Mouse (Mus musculus) Patski (cell line): ENCODE results near the gene Nt5c. TPM values are rescaled to one million over a fixed set of nuclear protein-coding genes. Genes with fewer than 3 reads are reported as not detected.

ENCODE experiments used
- ATAC-seq: fragments of 100-300 bp; one replicate; pipeline ENCODE4 v1.8.0; 2021
- CTCF ChIA-PET: fragments of 350-600 bp; sonication (Branson Sonifier 250); formaldehyde crosslinking; loops from one replicate; lab custom pipeline; 2022; ENCODE audit warnings: inconsistent platforms; lab: Charles Lee
- POLR2A ChIA-PET: fragments of 350-600 bp; sonication (Branson Sonifier 250); formaldehyde crosslinking; loops from one replicate; lab custom pipeline; 2022; ENCODE audit warnings: antibody characterized with exemption, inconsistent platforms; lab: Charles Lee
- DNase-seq: peaks from one replicate; pipeline ENCODE4 v3.0.0-alpha.2; 2011; ENCODE audit warnings: low read depth, low spot score
- H3K27me3 ChIP-seq: fragments of 371-371 bp; one replicate; pipeline ENCODE4 v1.5.1; 2021
- CTCF ChIP-seq: fragments of 100-300 bp; IDR thresholded peaks from one replicate; pipeline ENCODE4 v1.5.1; 2021
- in situ Hi-C: fragments of 300-500 bp; cut with MboI; formaldehyde crosslinking; loops from 3 replicates; pipeline ENCODE4 v1.11.1; 2018; ENCODE audit warnings: low pct_unique_long_range_greater_than_20kb, mixed read lengths
- polyA plus RNA-seq: library from polyadenylated mRNA; unstranded; gene quantifications from one replicate; pipeline ENCODE4 v1.2.3, GENCODE M21; 2021

Nt5c gene
- polyA plus RNA-seq, 1 experiment from 2014 or later, result 128 TPM

DNA sequence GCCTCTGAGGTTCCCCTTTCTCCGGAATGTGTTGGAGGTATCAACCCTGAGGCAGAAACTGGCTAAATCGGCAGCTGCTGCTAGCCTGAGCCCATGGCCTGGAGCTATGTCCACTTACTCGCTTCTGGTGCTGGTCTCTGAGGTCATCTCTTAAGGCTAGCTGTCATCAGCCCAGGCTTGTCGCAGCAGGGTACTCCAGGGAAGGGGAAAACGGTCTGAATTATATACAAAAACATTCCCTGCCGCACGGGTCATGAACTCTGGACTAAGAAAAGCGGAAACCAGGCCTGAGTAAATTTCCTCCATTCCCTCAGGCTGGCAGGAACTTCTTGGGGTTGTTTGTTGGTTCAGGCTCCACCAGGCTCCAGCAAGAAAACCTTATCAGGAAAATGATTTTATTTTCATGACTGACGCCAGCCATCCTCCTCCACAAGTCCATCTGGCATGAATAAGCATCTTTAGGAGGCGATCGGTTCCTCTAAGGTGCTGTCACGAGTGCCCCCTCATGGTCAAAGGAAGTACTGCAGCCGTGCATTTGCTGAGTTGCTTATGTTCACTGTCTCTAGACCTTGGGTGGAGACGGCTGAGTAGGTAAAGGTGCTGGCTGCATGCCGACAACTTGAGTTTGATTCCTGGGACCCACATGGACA is 17.9 kb downstream of the Nt5c start:
- ChIA-PET CTCF (interaction anchor here (1.1 to 2.3 kb wide), 5 partner anchors 46 to 115 kb away, joined by 3 to 6 read pairs (median 4); no protein-coding TSS in a partner anchor), POLR2A (no interaction called here)
- in situ Hi-C loops, result loop anchor here (5.0 kb wide), 2 partner anchors 41 to 111 kb away; no protein-coding TSS in a partner anchor
- TF ChIP-seq CTCF, result peak; percentile 96
- peak; percentile 63 for DNase-seq
- ATAC-seq, result no peak
- no peaks in the 10 kb centered on the region for H3K27me3 ChIP-seq

DNA sequence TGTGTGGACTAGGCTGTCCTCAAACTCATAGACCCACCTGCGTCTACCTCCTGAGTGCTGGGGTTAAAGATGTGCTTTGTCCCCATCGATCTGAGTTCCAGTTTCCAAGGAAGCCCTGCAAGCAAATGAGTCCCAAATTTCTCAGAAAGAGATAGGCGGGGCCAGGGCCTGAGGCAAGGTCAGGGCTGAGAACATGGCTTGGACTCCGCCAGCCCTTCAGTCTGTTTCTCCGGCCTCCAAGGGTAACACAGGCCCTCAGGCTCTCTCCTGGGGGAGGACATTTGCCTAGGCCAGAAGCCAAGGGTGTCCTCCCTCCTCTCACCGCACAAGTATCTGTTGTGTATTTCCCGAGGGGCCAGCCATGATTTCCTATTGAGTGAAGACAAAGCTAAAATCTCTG is 19.5 kb downstream of the Nt5c start:
- ChIA-PET POLR2A (no interaction called here), CTCF (interaction anchor here (1.0 to 1.6 kb wide), 3 partner anchors 44 to 45 kb away, joined by 4 to 5 read pairs (median 5); no protein-coding TSS in a partner anchor)
- ATAC-seq, result no peak
- H3K27me3 ChIP-seq, result no peaks in the 10 kb centered on the region
- in situ Hi-C loops, result loop anchor here (5.0 kb wide), 2 partner anchors 40 to 110 kb away; no protein-coding TSS in a partner anchor
- no peak for TF ChIP-seq CTCF
- DNase-seq, result no peak

DNA sequence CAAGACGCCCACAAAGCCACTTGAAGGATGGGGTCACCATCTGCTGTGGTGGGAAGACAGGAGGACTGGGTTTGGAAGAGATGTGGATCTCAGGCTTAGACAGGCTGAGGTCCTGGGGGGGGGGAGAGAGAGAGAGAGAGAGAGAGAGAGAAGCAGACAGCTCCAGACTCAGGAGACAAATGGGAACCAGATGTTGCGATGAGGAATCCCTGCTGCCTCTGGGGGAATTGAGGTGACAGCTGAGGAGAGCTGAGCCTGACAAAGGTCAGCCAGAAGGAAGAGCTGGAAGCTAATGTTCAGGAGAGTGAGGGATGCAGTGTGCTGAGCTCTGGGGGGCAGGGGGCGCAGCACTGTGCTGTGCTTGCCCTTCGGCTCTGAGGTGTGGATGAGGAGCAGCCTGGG is 24.4 kb downstream of the Nt5c start:
- ChIA-PET CTCF (no interaction called here), POLR2A (no interaction called here)
- DNase-seq, result no peak
- TF ChIP-seq CTCF, result no peak
- no peak for ATAC-seq
- in situ Hi-C loops, result no loop called here
- H3K27me3 ChIP-seq, result no peaks in the 10 kb centered on the region

DNA sequence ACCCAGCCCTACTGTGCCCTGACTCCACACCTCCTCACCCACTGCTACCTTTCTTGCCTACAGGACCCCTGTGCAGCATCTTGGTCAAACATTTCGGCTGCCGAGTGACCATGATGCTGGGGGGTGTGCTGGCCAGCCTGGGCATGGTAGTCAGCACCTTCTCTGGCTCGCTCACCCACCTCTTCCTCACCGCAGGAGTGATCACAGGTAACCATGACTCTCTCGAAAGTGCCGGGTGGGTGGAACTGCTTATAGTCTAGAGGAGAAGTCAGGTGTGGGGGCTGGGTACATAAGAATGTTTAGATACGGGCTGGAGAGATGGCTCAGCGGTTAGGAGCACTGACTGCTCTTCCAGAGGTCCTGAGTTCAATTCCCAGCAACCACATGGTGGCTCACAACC is 26.8 kb downstream of the Nt5c start:
- POLR2A ChIA-PET, result no interaction called here
- H3K27me3 ChIP-seq, result no peaks in the 10 kb centered on the region

DNA sequence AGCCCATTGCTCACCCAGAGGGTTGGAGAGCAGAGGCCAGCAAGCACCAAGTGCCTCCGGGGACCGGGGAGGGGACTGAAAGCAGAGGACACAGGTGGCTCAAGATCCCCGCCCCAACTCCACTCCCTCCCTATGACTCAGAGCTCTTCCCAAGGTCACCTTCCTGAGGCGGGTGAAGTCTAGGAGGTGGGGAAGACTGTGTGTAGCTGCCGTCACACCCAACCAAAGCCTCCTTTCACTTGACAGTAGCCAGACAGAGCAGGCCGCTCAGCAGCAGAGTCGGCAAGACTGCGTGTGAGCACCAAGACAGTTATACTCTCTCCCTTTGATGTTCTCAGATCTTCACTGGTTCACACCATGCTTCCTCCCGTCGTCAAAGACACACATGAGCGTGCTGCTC is 28.3 kb downstream of the Nt5c start:
- ChIA-PET POLR2A (no interaction called here), CTCF (interaction anchor here (1.1 kb wide), 1 partner anchor 105 kb away, joined by 3 read pairs; no protein-coding TSS in a partner anchor)
- TF ChIP-seq CTCF, result no peak
- in situ Hi-C loops, result no loop called here
- H3K27me3 ChIP-seq, result no peaks in the 10 kb centered on the region
- DNase-seq, result no peak
- no peak for ATAC-seq

More for the DNA sequence above, 26.8 kb downstream of the Nt5c start:
- CTCF ChIA-PET, result no interaction called here
- ATAC-seq, result no peak
- TF ChIP-seq CTCF, result no peak
- no peak for DNase-seq
- in situ Hi-C loops, result no loop called here

DNA sequence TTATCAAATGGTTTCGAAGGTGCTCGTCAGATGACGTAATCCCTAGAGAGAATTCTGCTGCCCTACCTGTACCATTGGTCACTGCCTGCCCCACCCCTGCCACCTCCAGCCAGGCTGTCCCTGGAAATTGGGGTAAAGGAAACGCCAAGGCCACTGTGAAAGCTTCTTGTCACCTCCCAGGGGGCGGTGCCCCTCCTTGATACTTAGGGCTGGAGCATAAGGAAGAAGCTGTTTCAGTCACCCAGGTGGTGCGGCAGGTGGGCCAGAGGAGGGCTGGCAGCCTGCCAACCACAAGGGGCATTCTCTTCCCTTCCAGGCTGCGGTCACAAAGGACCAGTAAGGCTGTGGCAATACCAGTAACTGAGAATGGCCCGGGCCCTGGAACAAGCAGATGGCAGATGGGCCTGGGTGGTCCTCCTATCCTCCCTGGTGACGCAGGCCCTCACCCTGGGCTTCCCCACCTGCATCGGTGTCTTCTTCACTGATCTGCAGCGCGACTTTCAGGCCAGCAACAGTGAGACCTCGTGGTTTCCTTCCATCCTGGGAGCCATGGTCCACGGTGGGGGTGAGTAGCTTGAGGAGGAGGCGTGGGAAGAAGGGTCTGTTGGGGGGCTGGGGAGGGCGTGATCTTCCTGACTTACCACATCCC is 29.3 kb downstream of the Nt5c start, which contains the start of gene Slc16a5:
Slc16a5 (plus strand) TSS at position 232 of the 649 bp plus-strand sequence.
- no peak for ATAC-seq
- no peak for DNase-seq

DNA sequence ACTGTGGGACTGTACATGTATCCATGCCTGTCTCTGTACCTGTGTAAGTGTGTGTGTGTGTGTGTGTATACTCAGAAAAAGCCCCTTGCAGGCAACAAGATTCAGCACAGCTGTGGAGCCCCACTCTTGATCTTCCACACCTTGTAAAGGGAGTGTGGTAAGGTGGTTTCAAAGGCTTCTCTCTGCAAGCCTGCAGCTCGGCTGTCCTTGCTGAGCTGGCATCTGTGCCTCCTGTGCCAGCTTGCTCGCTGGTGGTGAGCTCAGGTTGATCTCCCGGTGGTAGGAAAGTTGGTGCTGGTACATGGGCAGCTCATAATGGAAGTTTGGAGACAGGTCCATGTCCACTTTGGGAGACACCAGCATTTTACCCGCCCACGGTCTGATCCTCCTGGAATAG is 29.8 kb downstream of the Nt5c start:
- DNase-seq (no peak), ATAC-seq (no peak)
- TF ChIP-seq CTCF, result no peak
- ChIA-PET POLR2A (no interaction called here), CTCF (interaction anchor here (1.5 kb wide), 1 partner anchor 35 kb away, joined by 3 read pairs; no protein-coding TSS in a partner anchor)
- in situ Hi-C loops, result no loop called here
- no peaks in the 10 kb centered on the region for H3K27me3 ChIP-seq

More for the DNA sequence above, 29.3 kb downstream of the Nt5c start, which contains the start of gene Slc16a5:
- ChIA-PET CTCF (interaction anchor here (1.1 to 1.5 kb wide), 2 partner anchors 36 to 104 kb away, joined by 3 read pairs; no protein-coding TSS in a partner anchor), POLR2A (no interaction called here)
- in situ Hi-C loops, result no loop called here
- H3K27me3 ChIP-seq, result no peaks in the 10 kb centered on the region
- no peak for TF ChIP-seq CTCF

DNA sequence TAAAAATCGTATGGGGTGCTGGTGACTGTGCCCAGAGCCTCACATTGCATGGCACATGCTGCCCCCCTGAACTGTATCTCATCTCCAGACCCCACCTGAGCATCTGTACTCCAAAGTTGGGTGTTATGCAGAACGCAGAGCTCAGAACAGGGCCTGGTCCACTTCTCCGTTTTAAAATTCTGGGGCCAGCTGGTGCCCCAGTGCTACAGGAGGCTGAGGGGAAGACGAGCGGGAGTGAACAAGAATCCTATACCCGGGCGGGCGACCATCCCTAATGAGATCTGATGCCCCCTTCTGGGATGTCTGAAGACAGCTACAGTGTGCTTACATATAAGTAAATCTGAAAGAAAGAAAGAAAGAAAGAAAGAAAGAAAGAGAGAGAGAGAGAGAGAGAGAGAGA is 30.7 kb downstream of the Nt5c start:
- no peak for TF ChIP-seq CTCF
- H3K27me3 ChIP-seq, result no peaks in the 10 kb centered on the region
- ATAC-seq (no peak), DNase-seq (no peak)
- ChIA-PET CTCF (interaction anchor here (1.0 kb wide), 1 partner anchor 35 kb away, joined by 3 read pairs; no protein-coding TSS in a partner anchor), POLR2A (interaction anchor here (0.8 kb wide), 1 partner anchor 53 kb away, joined by 3 read pairs; the partner anchor contains the start of gene Jpt1)
- in situ Hi-C loops, result no loop called here

DNA sequence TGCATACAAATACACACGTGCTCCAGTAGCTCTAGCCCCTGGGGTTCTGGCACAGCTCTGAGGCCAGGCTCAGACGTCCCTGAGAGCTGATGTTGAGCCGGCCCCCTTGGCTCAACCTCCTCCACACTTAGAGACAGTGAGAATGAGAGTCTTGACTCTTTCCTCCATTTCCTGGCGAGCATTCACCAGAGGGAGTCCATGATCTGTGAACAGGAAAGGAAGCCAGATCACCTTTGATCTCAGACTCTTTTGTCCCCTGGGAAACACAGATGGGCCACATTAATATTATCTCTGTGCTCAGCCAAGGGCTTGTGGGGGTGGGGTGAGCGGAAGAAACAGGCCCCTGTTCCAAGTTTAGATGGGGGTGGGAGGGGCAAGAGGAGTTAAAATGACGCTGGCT is 34.3 kb downstream of the Nt5c start:
- POLR2A ChIA-PET, result no interaction called here
- no peaks in the 10 kb centered on the region for H3K27me3 ChIP-seq
- in situ Hi-C loops, result no loop called here
- no peak for TF ChIP-seq CTCF
- ATAC-seq (no peak), DNase-seq (no peak)
- CTCF ChIA-PET, result interaction anchor here (0.9 kb wide), 1 partner anchor 29 kb away, joined by 3 read pairs; no protein-coding TSS in a partner anchor

DNA sequence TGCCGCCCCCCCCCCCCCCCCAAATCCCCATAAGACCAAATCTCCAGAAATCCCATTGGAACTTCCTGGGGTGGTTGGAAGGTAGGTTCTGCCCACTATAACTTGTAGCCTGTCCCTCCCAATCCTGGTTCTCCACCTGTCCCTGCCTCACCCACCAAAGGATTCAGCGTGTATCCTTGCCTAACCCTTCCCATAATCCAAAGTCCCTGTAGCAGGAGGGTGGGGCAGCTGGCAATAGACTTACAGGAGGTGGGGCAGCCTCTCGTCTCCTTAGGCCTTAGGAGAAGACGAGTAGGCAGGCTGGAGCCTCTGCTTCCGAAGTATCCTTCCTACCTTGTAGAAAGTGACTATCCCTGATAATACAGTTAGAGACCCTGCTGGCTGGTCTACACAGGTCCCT is 35.5 kb downstream of the Nt5c start:
- POLR2A ChIA-PET, result interaction anchor here (1.1 kb wide), 1 partner anchor 17 kb away, joined by 3 read pairs; no protein-coding TSS in a partner anchor
- no peak for TF ChIP-seq CTCF
- CTCF ChIA-PET, result no interaction called here
- H3K27me3 ChIP-seq, result no peaks in the 10 kb centered on the region
- DNase-seq (no peak), ATAC-seq (no peak)
- in situ Hi-C loops, result no loop called here
